Mouse (Mus musculus) stomach, postnatal 0 days (tissue): Measurements from ENCODE around the gene Fignl1. TPM values are rescaled to one million over a fixed set of nuclear protein-coding genes. Genes with fewer than 3 reads are reported as not detected.

Experiments used
- ATAC-seq: fragments of 200-750 bp; cut with Nextera tagmentation; 2 replicates; pipeline ENCODE4 v1.8.0; 2017; ENCODE audit not compliant: low FRiP score, low TSS enrichment
- DNase-seq: peaks from one replicate; pipeline ENCODE4 v3.0.0-alpha.2; 2016; ENCODE audit warnings: low spot score
- H3K27ac ChIP-seq: fragments of 300-500 bp; sonication (generic); replicated peaks from 2 replicates; pipeline ENCODE4 v1.5.1; 2014; ENCODE audit warnings: mild to moderate bottlenecking, control low read depth
- H3K27me3 ChIP-seq: fragments of 300-500 bp; sonication (generic); 2 replicates; pipeline ENCODE4 v1.6.1; 2014; ENCODE audit warnings: low read length; ENCODE audit not compliant: control insufficient read depth, insufficient read depth
- H3K36me3 ChIP-seq: fragments of 300-500 bp; sonication (generic); 2 replicates; pipeline ENCODE4 v1.6.1; 2014; ENCODE audit warnings: low read length, mixed read lengths; ENCODE audit not compliant: control insufficient read depth, insufficient read depth
- H3K4me1 ChIP-seq: fragments of 300-500 bp; sonication (generic); replicated peaks from 2 replicates; pipeline ENCODE4 v1.6.1; 2014; ENCODE audit warnings: antibody characterized with exemption; ENCODE audit not compliant: control insufficient read depth, insufficient read depth
- H3K4me2 ChIP-seq: fragments of 300-500 bp; sonication (generic); replicated peaks from 2 replicates; pipeline ENCODE4 v1.6.1; 2014; ENCODE audit warnings: low read depth, mild to moderate bottlenecking, control low read depth, moderate library complexity
- H3K4me3 ChIP-seq: fragments of 300-500 bp; sonication (generic); 2 replicates; pipeline ENCODE4 v1.5.1; 2014; ENCODE audit warnings: low read depth, low read length, control low read depth
- H3K9ac ChIP-seq: fragments of 300-500 bp; sonication (generic); 2 replicates; pipeline ENCODE4 v1.6.1; 2014; ENCODE audit warnings: mild to moderate bottlenecking, low read length, control low read depth, mixed read lengths
- H3K9me3 ChIP-seq: fragments of 300-500 bp; sonication (generic); 2 replicates; pipeline ENCODE4 v1.6.1; 2016; ENCODE audit warnings: low read length; ENCODE audit not compliant: control insufficient read depth
- CTCF ChIP-seq: IDR thresholded peaks from 2 replicates; pipeline ENCODE4 v1.5.1; 2016; ENCODE audit warnings: antibody characterized with exemption, low read depth, mild to moderate bottlenecking, moderate library complexity
- EP300 ChIP-seq: optimal IDR thresholded peaks from 2 replicates; pipeline ENCODE3; 2016; ENCODE audit warnings: antibody characterized with exemption
- WGBS: fragments of 180-500 bp; shearing (Covaris S2); extraction: QIAGEN DNeasy Blood & Tissue Kit; methylation state at CpG from one replicate; pipeline ENCODE4 v1.1.7; 2014; 5-methylcytosine and 5-hydroxymethylcytosine counted together
- polyA plus RNA-seq: library from polyadenylated mRNA; unstranded; fragments of >200 nt; fragmentation: Nextera tagmentation; extraction: Ambion mirVana; gene quantifications from 2 replicates; pipeline ENCODE4 v1.2.1, GENCODE M21; 2015

Fignl1 gene
- polyA plus RNA-seq, 1 experiment from 2014 or later: 10.5 TPM

- no peak for ATAC-seq
Observed at GRCm38 (mm10) chr11:11766105-11766504, 42.7 kb downstream of the Fignl1 start.

GRCm38 (mm10) chr11:11765414-11765813, 43.3 kb downstream of the Fignl1 start:
- Histone ChIP-seq H3K27ac (no peak overlapping the region), H3K36me3 (no peaks in the 10 kb centered on the region), H3K9me3 (no peaks in the 10 kb centered on the region), H3K4me3 (no peak overlapping the region), H3K27me3 (no peaks in the 10 kb centered on the region), H3K9ac (no peak overlapping the region), H3K4me1 (no peaks in the 10 kb centered on the region), H3K4me2 (no peak overlapping the region)
- no peak for DNase-seq
- 53% methylated on average over 1 of the region's 1 CpGs for WGBS
- TF ChIP-seq CTCF: no peak
- no peak for TF ChIP-seq EP300
- no peak for ATAC-seq

More at GRCm38 (mm10) chr11:11766105-11766504, 42.7 kb downstream of the Fignl1 start:
- TF ChIP-seq CTCF: no peak
- TF ChIP-seq EP300: no peak
- Histone ChIP-seq H3K4me2 (no peak overlapping the region), H3K36me3 (no peaks in the 10 kb centered on the region), H3K9ac (no peak overlapping the region), H3K27ac (no peak overlapping the region), H3K27me3 (no peaks in the 10 kb centered on the region), H3K4me1 (no peaks in the 10 kb centered on the region), H3K9me3 (no peaks in the 10 kb centered on the region), H3K4me3 (no peak overlapping the region)
- WGBS: 85% methylated on average over 1 of the region's 1 CpGs
- no peak for DNase-seq

DNA sequence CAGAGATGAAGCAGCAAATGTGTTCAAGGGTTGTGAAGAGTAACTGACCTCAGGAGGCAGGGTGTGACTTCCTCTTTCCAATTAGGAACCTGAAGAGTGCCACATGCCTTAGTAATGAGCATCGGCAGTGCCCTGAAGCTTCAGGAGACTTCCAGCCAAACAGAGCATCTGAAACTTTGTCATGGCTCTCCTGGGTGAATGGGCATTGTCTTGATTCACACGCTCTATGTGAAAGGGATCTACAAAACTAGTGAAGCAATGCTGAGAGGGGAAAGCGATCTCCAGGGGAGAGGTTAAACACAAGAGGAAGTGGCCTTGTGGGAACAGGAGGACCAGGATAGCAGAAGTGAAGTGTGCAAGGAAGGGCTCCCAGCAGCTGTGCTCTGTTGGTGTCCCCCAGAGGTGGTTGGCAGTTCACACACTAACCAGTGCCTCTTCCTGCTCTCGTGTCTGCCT, 45.5 kb downstream of the Fignl1 start:
- Histone ChIP-seq H3K27me3 (no peaks in the 10 kb centered on the region), H3K9ac (no peak overlapping the region), H3K4me1 (no peaks in the 10 kb centered on the region), H3K36me3 (no peaks in the 10 kb centered on the region), H3K27ac (no peak overlapping the region), H3K4me2 (no peak overlapping the region), H3K4me3 (no peak overlapping the region), H3K9me3 (no peaks in the 10 kb centered on the region)
- DNase-seq (no peak), ATAC-seq (no peak)
- no peak for TF ChIP-seq CTCF
- no peak for TF ChIP-seq EP300
- 60% methylated on average over 4 of the region's 4 CpGs for WGBS

GRCm38 (mm10) chr11:11758883-11759282, 49.9 kb downstream of the Fignl1 start:
- 97% methylated on average over 1 of the region's 1 CpGs for WGBS
- no peak overlapping the region for H3K27ac ChIP-seq
- no peaks in the 10 kb centered on the region for H3K9me3 ChIP-seq
- no peak overlapping the region for H3K4me2 ChIP-seq
- H3K36me3 ChIP-seq: no peaks in the 10 kb centered on the region
- no peak overlapping the region for H3K9ac ChIP-seq
- no peaks in the 10 kb centered on the region for H3K27me3 ChIP-seq
- H3K4me3 ChIP-seq: no peak overlapping the region
- H3K4me1 ChIP-seq: no peaks in the 10 kb centered on the region
- DNase-seq (no peak), ATAC-seq (no peak)
- TF ChIP-seq EP300 (no peak), CTCF (no peak)

DNA sequence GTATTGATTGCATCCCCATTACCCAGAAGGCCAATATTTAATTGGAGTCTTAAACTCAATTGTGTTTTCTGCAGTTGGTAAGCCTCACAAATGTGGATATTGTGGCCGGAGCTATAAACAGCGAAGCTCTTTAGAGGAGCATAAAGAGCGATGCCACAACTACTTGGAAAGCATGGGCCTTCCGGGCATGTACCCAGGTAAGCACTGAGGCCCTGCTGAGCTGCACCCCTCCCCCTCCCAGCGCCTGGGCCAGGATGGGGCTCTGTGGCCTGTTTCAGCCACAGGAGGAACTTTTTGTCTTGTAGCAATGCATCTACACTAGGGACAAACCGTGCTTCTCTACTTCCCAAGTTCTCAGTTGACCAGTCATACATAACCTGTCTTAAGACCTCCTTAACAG, 50.6 kb downstream of the Fignl1 start:
- TF ChIP-seq EP300 (no peak), CTCF (no peak)
- Histone ChIP-seq H3K9me3 (no peaks in the 10 kb centered on the region), H3K4me3 (no peak overlapping the region), H3K27me3 (no peaks in the 10 kb centered on the region), H3K27ac (no peak overlapping the region), H3K9ac (no peak overlapping the region), H3K36me3 (no peaks in the 10 kb centered on the region), H3K4me1 (no peaks in the 10 kb centered on the region), H3K4me2 (no peak overlapping the region)
- 84% methylated on average over 6 of the region's 6 CpGs for WGBS
- DNase-seq: no peak
- no peak for ATAC-seq

DNA sequence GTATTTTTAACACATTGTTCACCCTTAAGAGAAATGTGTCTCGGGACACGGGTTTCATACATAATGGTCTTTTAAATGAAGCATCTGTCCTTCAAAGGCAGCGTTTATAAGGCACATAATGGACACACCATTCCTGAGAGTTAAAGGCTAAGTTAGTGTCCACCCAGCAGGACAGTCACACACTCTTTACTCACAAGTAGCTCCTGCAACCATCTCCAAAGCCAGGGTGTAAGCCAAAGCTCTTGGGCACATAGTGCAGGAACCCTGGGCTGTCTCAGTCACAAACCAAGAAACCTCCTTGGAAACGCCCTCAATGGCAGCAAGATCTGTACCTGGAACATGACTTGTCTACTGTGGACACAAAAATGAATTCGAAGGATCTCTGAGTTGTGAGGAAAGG, 55.9 kb downstream of the Fignl1 start:
- Histone ChIP-seq H3K4me3 (no peak overlapping the region), H3K4me2 (no peak overlapping the region), H3K27me3 (no peaks in the 10 kb centered on the region), H3K9ac (no peak overlapping the region), H3K36me3 (no peaks in the 10 kb centered on the region), H3K4me1 (no peaks in the 10 kb centered on the region), H3K9me3 (no peaks in the 10 kb centered on the region), H3K27ac (no peak overlapping the region)
- no peak for DNase-seq
- ATAC-seq: no peak
- no peak for TF ChIP-seq CTCF
- TF ChIP-seq EP300: no peak
- 79% methylated on average over 5 of the region's 5 CpGs for WGBS
